Mouse (Mus musculus) testis, adult 2 months (tissue): ENCODE results near the gene Mta1.

ENCODE experiments used
- CTCF ChIP-seq: fragments of 200-500 bp; IDR thresholded peaks from 2 replicates; pipeline ENCODE4 v1.5.1; 2012; ENCODE audit warnings: low read depth, mild to moderate bottlenecking, inconsistent platforms, low read length, moderate library complexity; ENCODE audit not compliant: control insufficient read depth, insufficient read depth, insufficient replicate concordance
- POLR2A ChIP-seq: fragments of 200-500 bp; IDR thresholded peaks from 2 replicates; pipeline ENCODE4 v1.6.1; 2012; ENCODE audit warnings: low read depth, mild to moderate bottlenecking, inconsistent platforms, low read length, moderate library complexity; ENCODE audit not compliant: control insufficient read depth

DNA sequence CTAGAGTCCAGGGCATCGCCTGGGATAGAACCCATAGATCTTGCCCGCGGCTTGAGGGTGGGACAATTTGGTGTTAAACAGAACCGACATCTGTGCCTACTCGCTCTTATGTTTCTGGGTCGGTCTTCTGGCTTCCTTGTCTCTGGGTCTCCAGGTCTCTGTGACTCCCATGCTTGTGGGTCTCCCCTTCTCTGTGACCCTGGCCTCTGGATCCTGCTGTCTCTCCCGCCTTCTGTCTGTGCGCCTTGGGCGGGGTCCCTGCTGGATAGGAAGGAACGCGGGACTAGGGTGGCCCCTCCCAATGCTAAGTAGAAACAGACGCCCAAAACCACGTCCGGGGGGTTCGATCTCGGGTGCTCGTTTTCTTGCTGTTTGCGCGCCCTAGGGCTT lies 54.2 kb downstream of the Mta1 start:
- TF ChIP-seq CTCF, result no peak
- no peak for TF ChIP-seq POLR2A
